Mouse (Mus musculus) hindbrain, embryonic 14.5 days (tissue): ENCODE data around the gene Nrbf2. TPM values are rescaled to one million over a fixed set of nuclear protein-coding genes. Genes with fewer than 3 reads are reported as not detected.

Experiments used
- ATAC-seq: fragments of 200-750 bp; cut with Nextera tagmentation; 2 replicates; pipeline ENCODE4 v1.8.0; 2017; ENCODE audit warnings: moderate number of reproducible peaks, mild to moderate bottlenecking, moderate TSS enrichment, moderate library complexity; ENCODE audit not compliant: low FRiP score
- DNase-seq: peaks from one replicate; pipeline ENCODE4 v3.0.0-alpha.2; 2015; ENCODE audit warnings: low spot score
- H3K27ac ChIP-seq: fragments of 300-500 bp; sonication (generic); 2 replicates; pipeline ENCODE4 v1.5.1; 2014; ENCODE audit warnings: mild to moderate bottlenecking, moderate library complexity
- H3K27me3 ChIP-seq: fragments of 300-500 bp; sonication (generic); 2 replicates; pipeline ENCODE4 v1.6.1; 2014; ENCODE audit warnings: mild to moderate bottlenecking, low read length, mixed read lengths; ENCODE audit not compliant: control insufficient read depth, insufficient read depth
- H3K36me3 ChIP-seq: fragments of 300-500 bp; sonication (generic); replicated peaks from 2 replicates; pipeline ENCODE4 v1.6.1; 2014; ENCODE audit not compliant: control insufficient read depth, insufficient read depth
- H3K4me1 ChIP-seq: fragments of 300-500 bp; sonication (generic); replicated peaks from 2 replicates; pipeline ENCODE4 v1.6.1; 2014; ENCODE audit warnings: antibody characterized with exemption, low read length, mixed read lengths; ENCODE audit not compliant: control insufficient read depth, insufficient read depth
- H3K4me2 ChIP-seq: fragments of 300-500 bp; sonication (generic); replicated peaks from 2 replicates; pipeline ENCODE4 v1.6.1; 2014; ENCODE audit warnings: mild to moderate bottlenecking, moderate library complexity
- H3K4me3 ChIP-seq: fragments of 300-500 bp; sonication (generic); replicated peaks from 2 replicates; pipeline ENCODE4 v1.5.1; 2014; ENCODE audit warnings: mild to moderate bottlenecking, low read length
- H3K9ac ChIP-seq: fragments of 300-500 bp; sonication (generic); 2 replicates; pipeline ENCODE4 v1.6.1; 2014
- H3K9me3 ChIP-seq: fragments of 300-500 bp; sonication (generic); 2 replicates; pipeline ENCODE4 v1.6.1; 2016; ENCODE audit warnings: low read length; ENCODE audit not compliant: control insufficient read depth
- WGBS: fragments of 180-500 bp; shearing (Covaris S2); extraction: QIAGEN DNeasy Blood & Tissue Kit; methylation state at CpG from one replicate; pipeline ENCODE4 v1.1.7; 2014; 5-methylcytosine and 5-hydroxymethylcytosine counted together
- polyA plus RNA-seq: library from polyadenylated mRNA; unstranded; fragments of >200 nt; fragmentation: Nextera tagmentation; extraction: Ambion mirVana; gene quantifications from 2 replicates; pipeline ENCODE4 v1.2.1, GENCODE M21; 2014

Gene Nrbf2
- polyA plus RNA-seq, 1 experiment from 2014 or later: 44.4 TPM

DNA sequence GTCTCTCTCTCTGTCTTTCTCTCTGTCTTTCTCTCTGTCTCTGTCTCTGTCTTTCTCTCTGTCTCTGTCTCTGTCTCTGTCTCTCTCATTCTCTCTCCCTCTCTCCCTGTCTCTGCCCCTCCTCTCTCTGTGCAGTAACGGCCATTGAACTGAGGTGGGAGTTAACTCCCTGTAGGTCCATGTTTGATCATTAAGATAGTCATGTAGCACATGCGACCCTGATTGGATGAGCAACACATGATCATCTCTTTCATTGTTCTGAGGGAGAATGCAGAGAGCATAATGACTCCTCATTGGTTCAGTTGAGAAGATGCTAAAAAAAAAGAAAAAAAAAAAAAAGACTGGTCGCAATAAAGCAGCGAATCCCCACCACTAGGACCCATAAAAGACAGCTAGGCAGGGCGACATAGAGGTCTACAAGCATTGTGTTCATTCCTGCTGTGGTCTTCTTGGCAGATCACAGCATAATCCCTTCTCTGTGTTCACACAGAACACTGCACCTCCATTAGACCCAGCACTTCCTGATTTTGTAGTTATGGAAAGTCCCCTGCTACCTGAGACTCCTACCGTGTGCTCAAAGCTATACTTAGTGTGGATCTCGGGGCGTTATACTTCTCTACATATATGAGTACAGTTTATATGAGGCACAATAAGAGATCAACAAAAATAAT is 11.5 kb upstream of the Nrbf2 start:
- no peak overlapping the region for H3K27ac ChIP-seq
- no peaks in the 10 kb centered on the region for H3K36me3 ChIP-seq
- WGBS: 89% methylated on average over 8 of the region's 8 CpGs

DNA sequence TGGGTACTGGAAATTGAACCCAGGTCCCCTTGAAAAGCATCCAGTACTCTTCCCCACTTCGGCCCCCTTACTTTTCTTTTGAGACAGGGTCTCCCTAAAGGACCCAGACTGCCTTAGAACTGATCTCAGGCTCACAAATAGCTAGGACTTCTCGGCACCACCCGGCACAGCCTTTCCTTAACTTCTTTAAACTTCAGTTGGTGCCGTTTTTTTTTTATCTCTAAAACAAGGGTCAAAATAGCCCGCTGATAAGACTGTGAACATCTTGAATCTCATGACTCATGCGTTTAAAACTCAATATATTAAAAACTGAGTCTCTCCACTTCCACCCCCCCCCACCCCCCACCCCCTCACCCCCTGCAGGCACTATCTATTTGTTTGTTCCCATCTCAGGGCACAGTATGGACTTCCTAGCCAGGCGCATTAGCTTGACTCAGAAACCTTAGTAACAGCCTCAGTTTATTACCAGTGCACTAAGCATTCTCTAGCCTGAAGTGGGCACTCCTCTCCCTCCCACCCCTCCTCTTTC is 10.9 kb upstream of the Nrbf2 start:
- DNase-seq: no peak
- 86% methylated on average over 7 of the region's 7 CpGs for WGBS
- Histone ChIP-seq H3K9ac (no peak overlapping the region), H3K36me3 (no peaks in the 10 kb centered on the region), H3K4me2 (no peak overlapping the region), H3K27ac (no peak overlapping the region), H3K9me3 (no peaks in the 10 kb centered on the region), H3K27me3 (no peaks in the 10 kb centered on the region), H3K4me3 (no peak overlapping the region), H3K4me1 (no peaks in the 10 kb centered on the region)
- no peak for ATAC-seq

More for the DNA sequence above, 11.5 kb upstream of the Nrbf2 start:
- no peak for ATAC-seq
- Histone ChIP-seq H3K9me3 (no peaks in the 10 kb centered on the region), H3K9ac (no peak overlapping the region), H3K4me2 (no peak overlapping the region), H3K4me1 (no peaks in the 10 kb centered on the region), H3K27me3 (no peaks in the 10 kb centered on the region), H3K4me3 (no peak overlapping the region)
- no peak for DNase-seq

DNA sequence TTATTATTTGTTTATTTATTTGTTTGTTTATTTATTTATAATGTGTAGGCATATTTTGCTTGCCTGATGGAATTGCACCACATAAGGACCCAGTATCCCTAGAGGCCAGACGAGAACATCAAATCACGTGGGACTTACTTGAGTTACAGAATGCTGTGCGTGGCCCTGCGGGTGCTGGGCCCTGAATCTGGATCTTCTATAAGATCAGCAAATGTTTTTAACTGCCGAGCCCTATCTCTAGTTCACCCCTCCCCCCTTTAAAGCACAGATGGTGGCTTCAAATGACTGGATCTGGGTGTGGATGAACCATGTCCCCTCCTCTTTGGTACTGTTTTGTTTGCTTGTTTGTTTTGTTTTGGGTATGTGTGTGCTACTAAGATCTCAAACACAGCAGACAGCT is 10.2 kb upstream of the Nrbf2 start:
- no peak for DNase-seq
- no peaks in the 10 kb centered on the region for H3K4me1 ChIP-seq
- H3K9me3 ChIP-seq: no peaks in the 10 kb centered on the region
- no peak overlapping the region for H3K9ac ChIP-seq
- no peaks in the 10 kb centered on the region for H3K36me3 ChIP-seq
- H3K27ac ChIP-seq: no peak overlapping the region
- no peak overlapping the region for H3K4me3 ChIP-seq
- no peak overlapping the region for H3K4me2 ChIP-seq
- H3K27me3 ChIP-seq: no peaks in the 10 kb centered on the region
- no peak for ATAC-seq
- 83% methylated on average over 5 of the region's 5 CpGs for WGBS

GRCm38 (mm10) chr10:67291087-67291486 is 6.0 kb upstream of the Nrbf2 start:
- no peaks in the 10 kb centered on the region for H3K27me3 ChIP-seq
- no peaks in the 10 kb centered on the region for H3K36me3 ChIP-seq
- no peak overlapping the region for H3K9ac ChIP-seq
- H3K4me2 ChIP-seq: no peak overlapping the region
- DNase-seq (no peak), ATAC-seq (no peak)
- H3K9me3 ChIP-seq: no peaks in the 10 kb centered on the region
- H3K4me3 ChIP-seq: no peak overlapping the region
- H3K27ac ChIP-seq: no peak overlapping the region
- no peaks in the 10 kb centered on the region for H3K4me1 ChIP-seq
- WGBS: 85% methylated on average over 8 of the region's 8 CpGs

DNA sequence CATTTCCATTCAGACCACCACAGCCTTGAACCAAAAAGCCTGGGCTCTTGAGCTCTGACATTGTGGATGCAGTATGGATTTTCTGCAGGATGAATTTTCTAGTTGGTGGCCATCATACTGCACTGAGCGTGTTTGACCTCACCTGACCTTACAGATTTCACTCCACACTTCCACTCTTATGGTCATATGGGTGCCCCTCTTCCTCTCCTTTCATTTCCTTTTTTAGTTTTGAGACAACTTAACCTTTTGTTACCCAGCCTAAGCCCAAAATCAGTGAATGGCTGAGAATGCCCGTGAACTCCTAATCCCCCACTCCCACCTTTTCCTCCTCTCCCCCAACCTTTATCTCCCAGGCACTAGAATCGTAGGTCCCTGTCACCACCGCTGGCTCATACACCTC is 5.5 kb upstream of the Nrbf2 start:
- no peaks in the 10 kb centered on the region for H3K36me3 ChIP-seq
- no peak overlapping the region for H3K27ac ChIP-seq
- peaks cover 1% of the 10 kb centered on the region for H3K4me1 ChIP-seq
- no peaks in the 10 kb centered on the region for H3K9me3 ChIP-seq
- DNase-seq: no peak
- 78% methylated on average over 4 of the region's 4 CpGs for WGBS
- H3K27me3 ChIP-seq: no peaks in the 10 kb centered on the region
- no peak overlapping the region for H3K9ac ChIP-seq
- H3K4me3 ChIP-seq: no peak overlapping the region
- H3K4me2 ChIP-seq: no peak overlapping the region
- no peak for ATAC-seq

- ATAC-seq (no peak), DNase-seq (no peak)
- Histone ChIP-seq H3K9me3 (no peaks in the 10 kb centered on the region), H3K36me3 (no peaks in the 10 kb centered on the region), H3K4me3 (no peak overlapping the region), H3K4me2 (no peak overlapping the region), H3K9ac (no peak overlapping the region), H3K27me3 (no peaks in the 10 kb centered on the region), H3K4me1 (peaks cover 18% of the 10 kb centered on the region), H3K27ac (no peak overlapping the region)
- WGBS: 74% methylated on average over 3 of the region's 3 CpGs
Observed at GRCm38 (mm10) chr10:67287877-67288276, 2.8 kb upstream of the Nrbf2 start.

DNA sequence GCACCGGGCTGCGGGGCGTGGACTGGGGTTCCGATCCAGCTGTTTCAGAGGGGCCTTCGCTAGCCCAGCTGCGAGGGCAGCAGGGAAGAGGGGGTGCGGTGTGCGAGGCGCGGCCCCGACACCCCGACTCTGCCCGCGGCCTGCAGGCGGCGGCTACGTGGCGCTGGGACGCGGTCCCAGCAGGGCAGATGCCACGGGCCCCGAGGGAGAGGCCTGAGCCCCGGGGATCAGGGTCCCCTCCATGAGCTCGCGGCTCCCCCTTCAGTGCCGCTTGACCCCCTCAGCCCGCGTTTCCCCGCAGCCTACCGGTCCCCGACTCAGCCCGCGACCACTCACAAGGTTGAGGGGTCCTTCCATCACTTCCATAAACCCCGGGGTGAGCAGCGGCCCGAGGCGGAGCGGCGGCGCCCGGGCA is 337 bp downstream of the Nrbf2 start:
- no peaks in the 10 kb centered on the region for H3K27me3 ChIP-seq
- H3K4me3 ChIP-seq: peak overlapping the region; percentile 96
- H3K36me3 ChIP-seq: no peaks in the 10 kb centered on the region
- peak overlapping the region; percentile 92 for H3K9ac ChIP-seq
- WGBS: under 1% methylated on average over 31 of the region's 41 CpGs
- H3K9me3 ChIP-seq: no peaks in the 10 kb centered on the region
- peak overlapping the region; percentile 94 for H3K4me2 ChIP-seq
- H3K27ac ChIP-seq: peak overlapping the region; percentile 70
- ATAC-seq: no peak; the same call in 1 of the 2 replicates
- DNase-seq: no peak
- peaks cover 25% of the 10 kb centered on the region for H3K4me1 ChIP-seq

- Histone ChIP-seq H3K9ac (peak overlapping the region; percentile 92), H3K36me3 (no peaks in the 10 kb centered on the region), H3K4me1 (peaks cover 25% of the 10 kb centered on the region), H3K27me3 (no peaks in the 10 kb centered on the region), H3K9me3 (no peaks in the 10 kb centered on the region), H3K27ac (no peak overlapping the region), H3K4me2 (peak overlapping the region; percentile 94), H3K4me3 (peak overlapping the region; percentile 96)
- ATAC-seq (no peak), DNase-seq (no peak)
- 4% methylated on average over 10 of the region's 10 CpGs for whole genome bisulfite sequencing
Observed at GRCm38 (mm10) chr10:67284311-67284710, 794 bp downstream of the Nrbf2 start.

DNA sequence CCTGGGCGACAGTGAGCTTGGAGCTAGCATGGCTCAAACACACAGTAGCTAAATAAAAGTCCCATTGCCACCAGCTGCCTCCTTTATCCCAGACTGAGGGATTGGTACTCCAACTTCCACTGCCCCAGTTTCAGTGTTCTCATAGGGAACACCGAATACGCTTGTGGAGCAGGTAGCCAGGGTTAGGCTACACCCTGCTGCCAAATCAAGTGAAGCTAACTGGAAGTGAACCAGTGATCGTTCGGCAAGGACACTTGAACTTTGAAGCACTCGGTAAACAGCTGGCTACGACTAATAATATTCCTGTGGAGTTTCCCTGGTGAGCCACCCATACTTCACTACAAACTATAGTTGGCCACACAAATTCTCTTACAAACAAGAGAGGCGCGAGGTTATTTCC is 1.6 kb downstream of the Nrbf2 start:
- Histone ChIP-seq H3K27ac (no peak overlapping the region), H3K36me3 (no peaks in the 10 kb centered on the region), H3K4me3 (peak overlapping the region; percentile 96; the same call in 1 of the 2 replicates), H3K27me3 (no peaks in the 10 kb centered on the region), H3K9me3 (no peaks in the 10 kb centered on the region), H3K9ac (peak overlapping the region; percentile 31), H3K4me1 (peaks cover 25% of the 10 kb centered on the region), H3K4me2 (peak overlapping the region; percentile 94)
- WGBS: 91% methylated on average over 9 of the region's 9 CpGs
- ATAC-seq (no peak), DNase-seq (no peak)
